Mouse (Mus musculus) limb, embryonic 12.5 days (tissue): ENCODE results near the gene Tas2r102. TPM values are rescaled to one million over a fixed set of nuclear protein-coding genes. Genes with fewer than 3 reads are reported as not detected.

ENCODE experiments used
- ATAC-seq: fragments of 200-750 bp; cut with Nextera tagmentation; 2 replicates; pipeline ENCODE4 v1.8.0; 2017; ENCODE audit warnings: low read depth, moderate TSS enrichment; ENCODE audit not compliant: insufficient number of reproducible peaks, insufficient read depth, low FRiP score, low TSS enrichment
- H3K27ac ChIP-seq: fragments of 300-500 bp; sonication (generic); 2 replicates; pipeline ENCODE4 v1.5.1; 2016; ENCODE audit warnings: mild to moderate bottlenecking, moderate library complexity
- H3K27me3 ChIP-seq: fragments of 300-500 bp; sonication (generic); 2 replicates; pipeline ENCODE4 v1.6.1; 2016; ENCODE audit warnings: mild to moderate bottlenecking, moderate library complexity
- H3K36me3 ChIP-seq: fragments of 300-500 bp; sonication (generic); 2 replicates; pipeline ENCODE4 v1.6.1; 2016; ENCODE audit warnings: mild to moderate bottlenecking, moderate library complexity
- H3K4me1 ChIP-seq: fragments of 300-500 bp; sonication (generic); replicated peaks from 2 replicates; pipeline ENCODE4 v1.6.1; 2016
- H3K4me2 ChIP-seq: fragments of 300-500 bp; sonication (generic); 2 replicates; pipeline ENCODE4 v1.6.1; 2016; ENCODE audit warnings: mild to moderate bottlenecking, moderate library complexity
- H3K4me3 ChIP-seq: fragments of 300-500 bp; sonication (generic); replicated peaks from 2 replicates; pipeline ENCODE4 v1.5.1; 2016; ENCODE audit warnings: mild to moderate bottlenecking
- H3K9ac ChIP-seq: fragments of 300-500 bp; sonication (generic); replicated peaks from 2 replicates; pipeline ENCODE4 v1.6.1; 2016; ENCODE audit warnings: mild to moderate bottlenecking, moderate library complexity
- H3K9me3 ChIP-seq: fragments of 300-500 bp; sonication (generic); 2 replicates; pipeline ENCODE4 v1.6.1; 2016; ENCODE audit warnings: mild to moderate bottlenecking, moderate library complexity
- WGBS: fragments of 180-500 bp; shearing (Covaris S2); methylation state at CpG from one replicate; pipeline ENCODE4 v1.1.7; 2016; 5-methylcytosine and 5-hydroxymethylcytosine counted together
- polyA plus RNA-seq: library from polyadenylated mRNA; unstranded; fragments of >200 nt; fragmentation: Nextera tagmentation; extraction: Ambion mirVana; gene quantifications from 2 replicates; pipeline ENCODE4 v1.2.1, GENCODE M21; 2016

The Tas2r102 gene
- polyA plus RNA-seq = not detected in 2 replicates

DNA sequence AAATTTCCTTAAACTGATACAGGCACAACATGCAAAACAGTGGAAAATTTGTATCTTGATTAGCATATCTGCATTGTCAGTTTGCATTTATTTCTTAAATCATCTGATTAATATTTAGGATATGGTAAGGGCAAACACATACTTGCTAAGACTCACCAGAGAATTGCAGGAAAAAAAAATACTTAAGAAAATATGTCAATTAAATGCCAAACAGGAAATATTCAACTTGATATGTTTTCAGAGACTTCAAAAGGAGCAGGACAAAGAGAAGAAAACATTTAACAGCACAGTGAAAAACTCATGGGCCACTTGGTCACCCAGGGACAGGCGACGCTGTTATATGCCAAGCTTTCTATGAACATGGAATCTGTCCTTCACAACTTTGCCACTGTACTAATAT is at the start of gene Tas2r102:
Gene Tas2r102 (plus strand): TSS at position 301 of the 400 bp plus-strand sequence.
- Histone ChIP-seq H3K4me3 (no peak within 1 kb of the TSS), H3K4me1 (no peaks in the 10 kb centered on the region), H3K4me2 (no peak within 1 kb of the TSS), H3K36me3 (no peaks in the 10 kb centered on the region), H3K27ac (no peak within 1 kb of the TSS), H3K27me3 (no peaks in the 10 kb centered on the region), H3K9me3 (no peaks in the 10 kb centered on the region), H3K9ac (no peak within 1 kb of the TSS)
- ATAC-seq = no peak
- 92% methylated on average over 2 of the region's 2 CpGs for WGBS

DNA sequence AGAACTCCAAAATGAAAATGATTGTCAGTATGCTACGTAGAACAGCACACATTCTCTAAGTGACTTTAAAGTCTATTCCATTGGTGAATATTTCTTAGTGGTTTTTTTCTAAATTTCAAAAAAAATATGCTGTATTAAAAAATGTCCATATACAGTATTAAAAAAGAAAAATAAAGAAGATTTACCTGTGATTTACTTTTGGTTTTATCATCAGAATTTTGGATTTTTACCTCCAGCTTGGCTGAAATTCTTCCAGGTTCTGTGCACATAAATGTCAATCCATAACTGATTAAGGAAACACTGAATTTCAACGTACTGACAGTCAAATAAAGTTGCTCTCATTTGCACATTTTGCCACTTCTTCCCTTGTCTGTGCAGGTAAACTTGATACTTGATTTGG is 24.0 kb upstream of the Tas2r102 start, which contains the start of gene Tas2r115:
Gene Tas2r115 (minus strand): TSS at position 101 of the 400 bp plus-strand sequence.
- Histone ChIP-seq H3K36me3 (no peaks in the 10 kb centered on the region), H3K9ac (no peak within 1 kb of the TSS), H3K4me2 (no peak within 1 kb of the TSS), H3K9me3 (no peaks in the 10 kb centered on the region), H3K27me3 (no peaks in the 10 kb centered on the region), H3K27ac (no peak within 1 kb of the TSS), H3K4me1 (no peaks in the 10 kb centered on the region), H3K4me3 (no peak within 1 kb of the TSS)
- no peak for ATAC-seq
- WGBS = 74% methylated on average over 2 of the region's 2 CpGs

DNA sequence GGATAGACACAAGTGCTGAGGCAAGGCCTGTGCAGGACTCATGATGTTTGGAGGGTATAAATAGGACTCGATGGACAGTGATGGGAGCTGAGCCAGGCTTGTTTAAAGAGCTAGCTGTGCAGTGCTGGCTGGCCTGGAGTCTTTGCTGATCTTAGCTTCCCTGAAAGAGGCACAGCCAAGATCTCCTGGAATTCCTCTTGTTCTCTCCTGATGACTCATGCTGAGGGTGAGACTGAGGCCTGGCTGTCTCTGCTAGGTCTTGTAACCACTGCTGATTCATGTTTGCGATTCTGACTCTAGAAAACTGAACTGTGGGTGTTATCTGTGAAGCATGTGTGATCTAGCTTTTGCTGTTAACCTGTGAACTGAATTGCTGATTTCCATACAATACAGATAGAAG is 11.7 kb upstream of the Tas2r102 start:
- Histone ChIP-seq H3K9me3 (no peaks in the 10 kb centered on the region), H3K36me3 (no peaks in the 10 kb centered on the region), H3K27me3 (no peaks in the 10 kb centered on the region), H3K27ac (no peak overlapping the region), H3K4me1 (no peaks in the 10 kb centered on the region), H3K4me3 (no peak overlapping the region), H3K9ac (no peak overlapping the region), H3K4me2 (no peak overlapping the region)
- WGBS = 80% methylated on average over 2 of the region's 2 CpGs
- no peak for ATAC-seq

DNA sequence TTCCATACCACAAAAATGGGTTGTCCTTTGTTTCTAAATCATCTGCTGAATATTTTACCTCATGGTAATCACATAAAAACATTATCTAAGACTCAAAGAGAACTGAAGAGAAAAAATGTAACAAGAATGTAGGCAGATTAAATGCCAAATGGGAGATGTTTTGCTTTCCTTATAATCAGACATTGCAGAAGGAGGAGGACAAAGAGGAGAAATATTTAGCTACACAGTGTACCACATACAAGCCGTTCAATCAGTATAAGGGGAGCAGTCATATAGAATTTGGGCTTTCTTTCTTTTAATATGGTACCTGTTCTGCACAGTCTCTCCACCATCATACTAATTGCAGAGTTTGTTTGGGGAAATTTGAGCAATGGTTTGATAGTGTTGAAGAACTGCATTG is 7.5 kb upstream of the Tas2r102 start, which contains the start of gene Tas2r124:
Gene Tas2r124 (plus strand): TSS at position 301 of the 400 bp plus-strand sequence.
- no peak for ATAC-seq
- no peak within 1 kb of the TSS for H3K27ac ChIP-seq
- H3K4me3 ChIP-seq = no peak within 1 kb of the TSS
- H3K36me3 ChIP-seq = no peaks in the 10 kb centered on the region
- H3K27me3 ChIP-seq = no peaks in the 10 kb centered on the region
- no peaks in the 10 kb centered on the region for H3K4me1 ChIP-seq
- no peaks in the 10 kb centered on the region for H3K9me3 ChIP-seq
- H3K4me2 ChIP-seq = no peak within 1 kb of the TSS
- no peak within 1 kb of the TSS for H3K9ac ChIP-seq
- 83% methylated on average over 1 of the region's 1 CpGs for WGBS

DNA sequence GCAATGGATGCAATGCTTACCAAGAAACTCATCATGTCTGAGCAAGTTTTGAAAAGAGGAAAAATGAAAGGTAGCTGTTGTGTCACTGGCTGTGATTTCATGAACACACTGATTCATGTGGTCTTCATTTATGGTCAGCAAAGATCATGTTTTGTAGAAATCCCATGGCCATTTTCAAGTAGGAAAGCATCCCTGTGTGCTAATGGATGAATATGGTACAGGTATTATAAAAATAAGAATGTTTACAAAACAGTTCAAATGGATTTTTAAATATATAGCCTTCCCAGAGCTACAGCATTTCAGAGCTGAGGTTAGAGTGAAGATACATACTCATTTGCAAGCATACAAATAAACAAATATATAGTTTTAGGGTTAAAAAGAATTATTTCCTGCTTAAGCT is 16.1 kb downstream of the Tas2r102 start, which contains the start of gene Tas2r136:
Gene Tas2r136 (minus strand): TSS at position 101 of the 400 bp plus-strand sequence.
- Histone ChIP-seq H3K9me3 (no peaks in the 10 kb centered on the region), H3K27ac (no peak within 1 kb of the TSS), H3K27me3 (no peaks in the 10 kb centered on the region), H3K4me3 (no peak within 1 kb of the TSS), H3K36me3 (no peaks in the 10 kb centered on the region), H3K4me2 (no peak within 1 kb of the TSS), H3K4me1 (no peaks in the 10 kb centered on the region), H3K9ac (no peak within 1 kb of the TSS)
- ATAC-seq = no peak

DNA sequence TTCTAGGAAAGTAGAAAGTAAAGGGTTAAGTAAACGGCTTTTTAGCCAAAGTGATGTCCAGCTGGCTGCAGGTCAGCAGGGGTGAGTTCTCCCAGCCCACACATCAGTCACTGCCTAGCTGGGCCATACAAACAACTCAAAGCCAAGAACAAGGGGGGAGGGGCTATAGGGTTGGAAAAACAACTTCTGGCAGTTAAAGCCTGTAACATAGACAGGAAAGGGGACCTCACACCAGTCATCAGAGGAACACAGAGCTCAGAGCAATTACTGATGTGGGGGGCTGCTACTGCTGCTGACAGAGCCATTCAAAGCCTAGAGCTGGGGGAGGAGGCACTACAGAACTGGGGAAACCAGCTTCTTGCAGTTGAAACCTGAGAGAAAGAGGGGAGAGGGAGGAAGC is 33.5 kb downstream of the Tas2r102 start:
- no peak overlapping the region for H3K4me3 ChIP-seq
- no peak overlapping the region for H3K27ac ChIP-seq
- peaks cover 31% of the 10 kb centered on the region for H3K9me3 ChIP-seq
- no peaks in the 10 kb centered on the region for H3K4me1 ChIP-seq
- WGBS = 18% methylated on average over 1 of the region's 1 CpGs
- H3K9ac ChIP-seq = no peak overlapping the region
- no peak overlapping the region for H3K4me2 ChIP-seq
- ATAC-seq = no peak
- no peaks in the 10 kb centered on the region for H3K36me3 ChIP-seq
- no peaks in the 10 kb centered on the region for H3K27me3 ChIP-seq

DNA sequence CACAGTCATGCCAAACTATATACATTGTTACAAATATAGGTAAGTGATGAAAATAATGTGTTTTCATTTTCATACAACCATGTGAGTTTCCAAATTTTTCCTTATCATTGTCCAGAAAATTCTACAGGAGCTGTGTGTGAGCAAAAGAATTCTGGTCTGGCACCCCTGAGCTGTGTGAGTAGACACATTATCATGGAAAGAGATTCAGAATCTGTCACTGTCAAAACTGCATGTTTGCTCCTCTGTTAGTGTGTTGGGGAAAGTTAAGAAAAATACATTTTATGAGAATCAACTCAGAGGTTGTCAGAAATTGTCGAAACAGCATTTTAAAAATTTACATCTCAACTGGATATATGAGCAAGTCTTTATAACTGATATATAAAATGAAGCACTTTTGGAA is 40.6 kb downstream of the Tas2r102 start, which contains the start of gene Tas2r117:
Gene Tas2r117 (plus strand): TSS at position 301 of the 400 bp plus-strand sequence.
- Histone ChIP-seq H3K27me3 (no peaks in the 10 kb centered on the region), H3K4me2 (no peak within 1 kb of the TSS), H3K36me3 (no peaks in the 10 kb centered on the region), H3K27ac (no peak within 1 kb of the TSS), H3K9me3 (no peaks in the 10 kb centered on the region), H3K9ac (no peak within 1 kb of the TSS), H3K4me1 (no peaks in the 10 kb centered on the region), H3K4me3 (no peak within 1 kb of the TSS)
- no peak for ATAC-seq
- WGBS = 84% methylated on average over 1 of the region's 1 CpGs

Other genes with a start within 250 kb of the Tas2r102 start
- gene Prh1, start 192.3 kb upstream of the Tas2r102 start, polyA plus RNA-seq = not detected in 2 replicates
- gene Prp2, start 166.2 kb upstream of the Tas2r102 start, polyA plus RNA-seq = not detected in 2 replicates
- gene A630073D07Rik, start 110.6 kb upstream of the Tas2r102 start, polyA plus RNA-seq = not detected in 2 replicates
- not detected in 2 replicates for gene Tas2r120, start 105.2 kb upstream of the Tas2r102 start, polyA plus RNA-seq
- not detected in 2 replicates for gene Tas2r121, start 61.1 kb upstream of the Tas2r102 start, polyA plus RNA-seq
- not detected in 2 replicates for gene Tas2r122, start 50.2 kb upstream of the Tas2r102 start, polyA plus RNA-seq
- not detected in 2 replicates for gene Tas2r115, start 24.1 kb upstream of the Tas2r102 start, polyA plus RNA-seq
- not detected in 2 replicates for gene Tas2r124, start 7.4 kb upstream of the Tas2r102 start, polyA plus RNA-seq
- not detected in 2 replicates for gene Tas2r136, start 16.0 kb downstream of the Tas2r102 start, polyA plus RNA-seq
- gene Tas2r117, start 40.7 kb downstream of the Tas2r102 start, polyA plus RNA-seq = not detected in 2 replicates
- not detected in 2 replicates for gene Tas2r123, start 85.0 kb downstream of the Tas2r102 start, polyA plus RNA-seq
- not detected in 2 replicates for gene Tas2r116, start 93.3 kb downstream of the Tas2r102 start, polyA plus RNA-seq
- gene Tas2r110, start 105.9 kb downstream of the Tas2r102 start, polyA plus RNA-seq = not detected in 2 replicates
- not detected in 2 replicates for gene Tas2r113, start 130.9 kb downstream of the Tas2r102 start, polyA plus RNA-seq
- gene Tas2r125, start 147.5 kb downstream of the Tas2r102 start, polyA plus RNA-seq = not detected in 2 replicates
- not detected in 2 replicates for gene Tas2r129, start 189.0 kb downstream of the Tas2r102 start, polyA plus RNA-seq
- gene Tas2r131, start 195.8 kb downstream of the Tas2r102 start, polyA plus RNA-seq = not detected in 2 replicates
- gene Tas2r109, start 218.8 kb downstream of the Tas2r102 start, polyA plus RNA-seq = not detected in 2 replicates